In the genomic region with DNA sequence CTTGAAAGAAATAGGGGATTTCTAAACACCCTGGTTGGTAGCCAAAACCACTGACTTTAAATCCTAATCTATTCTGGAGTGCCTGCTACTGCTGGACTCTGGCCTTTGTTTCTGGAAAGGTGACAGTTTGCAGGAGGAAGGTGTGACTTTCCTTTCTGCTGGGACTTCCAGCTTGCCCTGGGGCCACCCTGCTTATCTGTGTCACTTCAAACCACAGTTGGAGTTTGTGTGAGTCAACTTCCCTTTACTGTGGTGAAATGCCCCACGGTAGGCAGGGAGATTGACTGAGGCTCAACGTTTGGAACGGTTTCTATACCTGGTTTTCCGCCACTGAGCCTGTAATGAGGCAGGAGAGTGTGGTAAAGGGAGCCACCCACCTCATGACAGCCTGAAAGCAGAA, we compare ENCODE assay signal across 11 mouse cellular contexts. TPM values are rescaled to one million over a fixed set of nuclear protein-coding genes. Genes with fewer than 3 reads are reported as not detected.
A peak's percentile ranks its signal among the peaks of the same experiment; 100 is the strongest.
DNase-seq lines count a peak whose midpoint lies in the region; ATAC-seq and TF ChIP-seq lines count a peak whose summit lies in the region.
"Had no signal": no experiment of that assay in that cellular context is flagged by ENCODE, and none has a peak within 500 bp of the region (broad histone marks: within the 10 kb centered on the region; RNA-seq: fewer than 3 reads in every experiment).

No protein-coding gene starts in this region.

- H3K4me3 ChIP-seq in layer of hippocampus, adult 2 months, result no peak overlapping the region
- H3K4me3 ChIP-seq in liver, embryonic 14.5 days (ENCODE audit: insufficient read depth in 1 of 2, low read depth in 2 of 2, low read length in 2 of 2), result no peak overlapping the region
- no peak overlapping the region for H3K4me3 ChIP-seq in stomach, embryonic 16.5 days (replicated peaks; ENCODE audit: low read length)
- H3K4me3 ChIP-seq in midbrain, embryonic 14.5 days (replicated peaks; ENCODE audit: low read depth, low read length), result no peak overlapping the region
- H3K4me3 ChIP-seq: lung, embryonic 15.5 days had no signal

- peaks cover 0 to 23% of the 10 kb centered on the region in 2 experiments; a peak in 2 of 4 replicates for H3K4me1 ChIP-seq in liver, embryonic 14.5 days (replicated peaks; ENCODE audit: control insufficient read depth in 2 of 2, insufficient read depth in 2 of 2, low read length in 1 of 2)
- peaks cover 14% of the 10 kb centered on the region for H3K4me1 ChIP-seq in stomach, embryonic 16.5 days (ENCODE audit: control insufficient read depth, insufficient read depth, low read length)
- H3K4me1 ChIP-seq in midbrain, embryonic 14.5 days (ENCODE audit: control insufficient read depth, insufficient read depth, low read length), result no peaks in the 10 kb centered on the region

- intact Hi-C loops in gastrocnemius, postnatal 36 days (cut with DNase I), result no loop called here

- 3% methylated on average over 4 of the region's 4 CpGs for WGBS in liver, embryonic 14.5 days (ENCODE audit: insufficient replicate concordance)
- WGBS in stomach, embryonic 16.5 days, result 59% methylated on average over 4 of the region's 4 CpGs
- 88% methylated on average over 4 of the region's 4 CpGs for WGBS in midbrain, embryonic 14.5 days

- no peak overlapping the region for H3K9ac ChIP-seq in liver, embryonic 14.5 days (replicated peaks)
- no peak overlapping the region for H3K9ac ChIP-seq in stomach, embryonic 16.5 days (ENCODE audit: low read length)
- no peak overlapping the region for H3K9ac ChIP-seq in midbrain, embryonic 14.5 days (replicated peaks; ENCODE audit: low read length)
- H3K9ac ChIP-seq: lung, embryonic 15.5 days had no signal

- no peak for DNase-seq in layer of hippocampus, adult 2 months (ENCODE audit: low spot score in 2 of 2)
- no peak for DNase-seq in layer of hippocampus, adult 18-20 months (ENCODE audit: low spot score in 2 of 2)
- peak; percentile 31 for DNase-seq in c-Kit-positive CD71-positive TER-119-positive erythroid progenitor cells, embryonic 14.5 days (ENCODE audit: low spot score)
- DNase-seq in liver, embryonic 14.5 days (ENCODE audit: low read depth in 3 of 3, low spot score in 3 of 3), result no peak
- no peak for DNase-seq in gastrocnemius, postnatal 36 days
- no peak for DNase-seq in heart, adult 8-10 months (ENCODE audit: low spot score)
- DNase-seq in midbrain, embryonic 14.5 days, result no peak
- DNase-seq: adrenal gland, postnatal 25 days; layer of hippocampus, adult 9-11 months had no signal

- no peaks in the 10 kb centered on the region for H3K36me3 ChIP-seq in liver, embryonic 14.5 days (replicated peaks; ENCODE audit: control insufficient read depth, insufficient read depth, low read depth)
- H3K36me3 ChIP-seq in stomach, embryonic 16.5 days (ENCODE audit: control insufficient read depth, insufficient read depth, low read length), result no peaks in the 10 kb centered on the region
- H3K36me3 ChIP-seq in midbrain, embryonic 14.5 days (ENCODE audit: control insufficient read depth, insufficient read depth, low read length), result no peaks in the 10 kb centered on the region
- H3K36me3 ChIP-seq: lung, embryonic 15.5 days had no signal

- no peaks in the 10 kb centered on the region for H3K27me3 ChIP-seq in liver, embryonic 14.5 days (ENCODE audit: control insufficient read depth, insufficient read depth, low read length)
- H3K27me3 ChIP-seq in stomach, embryonic 16.5 days (ENCODE audit: control insufficient read depth, insufficient read depth, low read length), result no peaks in the 10 kb centered on the region
- no peaks in the 10 kb centered on the region for H3K27me3 ChIP-seq in midbrain, embryonic 14.5 days (ENCODE audit: control insufficient read depth, insufficient read depth, low read length)
- H3K27me3 ChIP-seq: lung, embryonic 15.5 days had no signal

- TF ChIP-seq CTCF in layer of hippocampus, adult 2 months (conservative IDR thresholded peaks at IDR 0.05), result no peak
- no peak for TF ChIP-seq CTCF in liver, embryonic 14.5 days (IDR thresholded peaks at IDR 0.05; ENCODE audit: low read depth)

- H3K27ac ChIP-seq in layer of hippocampus, adult 2 months, result 0 out of 2 replicates have a peak overlapping the region, but pooled peaks have one; percentile 32
- peak overlapping the region; percentile 25; the same call in 1 of the 2 replicates for H3K27ac ChIP-seq in liver, embryonic 14.5 days
- H3K27ac ChIP-seq in stomach, embryonic 16.5 days (ENCODE audit: low read length), result no peak overlapping the region
- no peak overlapping the region for H3K27ac ChIP-seq in midbrain, embryonic 14.5 days (replicated peaks; ENCODE audit: low read depth, low read length)
- H3K27ac ChIP-seq: lung, embryonic 15.5 days had no signal

- H3K9me3 ChIP-seq in liver, embryonic 14.5 days (ENCODE audit: control insufficient read depth, low read length), result no peaks in the 10 kb centered on the region
- H3K9me3 ChIP-seq in stomach, embryonic 16.5 days (replicated peaks; ENCODE audit: control insufficient read depth, low read length), result no peaks in the 10 kb centered on the region
- H3K9me3 ChIP-seq in midbrain, embryonic 14.5 days (ENCODE audit: control insufficient read depth, low read length), result no peaks in the 10 kb centered on the region
- H3K9me3 ChIP-seq: lung, embryonic 15.5 days had no signal

- TF ChIP-seq EP300 in liver, embryonic 14.5 days (IDR thresholded peaks at IDR 0.05; ENCODE audit: low read depth), result no peak

- peak overlapping the region; percentile 40 for H3K4me2 ChIP-seq in liver, embryonic 14.5 days (ENCODE audit: low read depth)
- H3K4me2 ChIP-seq in stomach, embryonic 16.5 days (ENCODE audit: low read depth, low read length), result no peak overlapping the region
- H3K4me2 ChIP-seq in midbrain, embryonic 14.5 days (ENCODE audit: low read length), result no peak overlapping the region
- H3K4me2 ChIP-seq: lung, embryonic 15.5 days had no signal

- ATAC-seq in liver, embryonic 14.5 days (ENCODE audit: insufficient read depth), result peak; percentile 75
- ATAC-seq in stomach, embryonic 16.5 days (ENCODE audit: insufficient read depth, low FRiP score), result peak; percentile 29; the same call in 1 of the 2 replicates
- ATAC-seq in midbrain, embryonic 14.5 days (ENCODE audit: low FRiP score, low TSS enrichment), result no peak

RNA-seq across cellular contexts. Expression of gene Xylt1, which starts 13.2 kb away (rescaled TPM):
- total RNA-seq in layer of hippocampus, adult 2 months (2021), result 10 to 100 TPM; 43.5 to 43.9 TPM
- 10 to 100 TPM; 45.0 to 46.7 TPM for total RNA-seq in layer of hippocampus, adult 18-20 months (2021)
- polyA plus RNA-seq in liver, embryonic 14.5 days (2012; rRNA removed), result 0.39 and 0.40 TPM in 2 replicates
- 0.27 TPM in 2 replicates for polyA plus RNA-seq in liver, embryonic 14.5 days (2014; fragmentation: Nextera tagmentation; extraction: Ambion mirVana)
- polyA plus RNA-seq in stomach, embryonic 16.5 days (2015; fragmentation: Nextera tagmentation; extraction: Ambion mirVana), result 0.79 and 0.86 TPM in 2 replicates
- 1 to 10 TPM; 5.0 to 5.5 TPM for total RNA-seq in gastrocnemius, postnatal 36 days (2021)
- total RNA-seq in heart, adult 8-10 months (2022), result 1 to 10 TPM; 1.6 to 2.3 (median 2.1) TPM
- polyA plus RNA-seq in midbrain, embryonic 14.5 days (2014; fragmentation: Nextera tagmentation; extraction: Ambion mirVana), result 3.0 and 3.9 TPM in 2 replicates

Comparison
In these comparisons a context has a peak if more than half of its experiments do, and no peak if none do; other contexts are left out.
1. H3K27ac ChIP-seq: peak in layer of hippocampus, adult 2 months (single experiment) and liver, embryonic 14.5 days (single experiment); none in stomach, embryonic 16.5 days (single experiment) and midbrain, embryonic 14.5 days (single experiment).
2. RNA of gene Xylt1, which starts 13.2 kb away (total RNA-seq): 45.0 to 46.7 TPM in layer of hippocampus, adult 18-20 months and 43.5 to 43.9 TPM in layer of hippocampus, adult 2 months; 5.0 to 5.5 TPM in gastrocnemius, postnatal 36 days and 1.6 to 2.3 TPM in heart, adult 8-10 months; every median in the first group is over 4 times any median in the second.